Mouse (Mus musculus): Measurements from ENCODE around the gene Blm.

Gene Blm

GRCm38 (mm10) chr7:80441986-80442904 is 92.7 kb downstream of the Blm start:
- DNase-seq (ENCODE audit: low read depth, low spot score): peak; percentile 17

- no peak for DNase-seq (ENCODE audit: low read depth, low spot score)
These were observed 94.2 kb downstream of the Blm start for GRCm38 (mm10) chr7:80440685-80441084.

- DNase-seq (ENCODE audit: low read depth, low spot score): no peak
These were observed 95.0 kb downstream of the Blm start for GRCm38 (mm10) chr7:80439789-80440488.

GRCm38 (mm10) chr7:80439032-80439760 is 95.7 kb downstream of the Blm start:
- peak; percentile 30 for DNase-seq (ENCODE audit: low read depth, low spot score)

GRCm38 (mm10) chr7:80436571-80436970 is 98.3 kb downstream of the Blm start:
- DNase-seq (ENCODE audit: low read depth, low spot score): no peak

- no peak for DNase-seq (ENCODE audit: low read depth, low spot score)
These were observed 99.3 kb downstream of the Blm start for GRCm38 (mm10) chr7:80435594-80435993.

- DNase-seq (ENCODE audit: low read depth, low spot score): no peak
These were observed 105.3 kb downstream of the Blm start for GRCm38 (mm10) chr7:80429661-80430060.

- no peak for DNase-seq (ENCODE audit: low read depth, low spot score)
These were observed 107.2 kb downstream of the Blm start for GRCm38 (mm10) chr7:80427730-80428129.

- DNase-seq (ENCODE audit: low read depth, low spot score): no peak
These were observed 108.6 kb downstream of the Blm start for GRCm38 (mm10) chr7:80426363-80426762.

GRCm38 (mm10) chr7:80424722-80425121 is 110.2 kb downstream of the Blm start:
- DNase-seq (ENCODE audit: low read depth, low spot score): no peak

GRCm38 (mm10) chr7:80422759-80423480 is 112.0 kb downstream of the Blm start:
- DNase-seq (ENCODE audit: low read depth, low spot score): no peak

GRCm38 (mm10) chr7:80421576-80421975 is 113.3 kb downstream of the Blm start:
- DNase-seq (ENCODE audit: low read depth, low spot score): no peak

GRCm38 (mm10) chr7:80420586-80420985 is 114.3 kb downstream of the Blm start:
- no peak for DNase-seq (ENCODE audit: low read depth, low spot score)

- DNase-seq (ENCODE audit: low read depth, low spot score): no peak
These were observed 115.6 kb downstream of the Blm start for GRCm38 (mm10) chr7:80419278-80419677.

GRCm38 (mm10) chr7:80418036-80418435 is 116.9 kb downstream of the Blm start:
- DNase-seq (ENCODE audit: low read depth, low spot score): no peak

- no peak for DNase-seq (ENCODE audit: low read depth, low spot score)
These were observed 117.3 kb downstream of the Blm start for GRCm38 (mm10) chr7:80417601-80418000.

GRCm38 (mm10) chr7:80416969-80417368 is 118.0 kb downstream of the Blm start:
- no peak for DNase-seq (ENCODE audit: low read depth, low spot score)

- no peak for DNase-seq (ENCODE audit: low read depth, low spot score)
These were observed 120.5 kb downstream of the Blm start for GRCm38 (mm10) chr7:80414303-80414855.

GRCm38 (mm10) chr7:80413512-80414302 is 121.2 kb downstream of the Blm start:
- DNase-seq (ENCODE audit: low read depth, low spot score): no peak

GRCm38 (mm10) chr7:80412781-80413180 is 122.1 kb downstream of the Blm start:
- DNase-seq (ENCODE audit: low read depth, low spot score): no peak
